Comparison of ENCODE assay signal across 8 mouse cellular contexts in genomic region chr13:9494726-9495125, GRCm38 (mm10).
DNase-seq lines count a peak whose midpoint lies in the region; ATAC-seq and TF ChIP-seq lines count a peak whose summit lies in the region.

No protein-coding gene starts in this region.

- no peak overlapping the region for H3K9ac ChIP-seq in forebrain, postnatal 0 days
- peak overlapping the region; percentile 44 for H3K9ac ChIP-seq in liver, postnatal 0 days (replicated peaks)
- H3K9ac ChIP-seq in neural tube, embryonic 14.5 days (replicated peaks; ENCODE audit: low read depth, low read length): no peak overlapping the region

- H3K9me3 ChIP-seq in erythroblast, embryonic 14.5 days (ENCODE audit: control insufficient read depth, low read length): no peaks in the 10 kb centered on the region
- H3K9me3 ChIP-seq in forebrain, postnatal 0 days (ENCODE audit: low read length): no peaks in the 10 kb centered on the region
- H3K9me3 ChIP-seq in liver, postnatal 0 days (ENCODE audit: low read length): no peaks in the 10 kb centered on the region
- no peaks in the 10 kb centered on the region for H3K9me3 ChIP-seq in neural tube, embryonic 14.5 days (ENCODE audit: control insufficient read depth, low read length)

- no peaks in the 10 kb centered on the region for H3K4me1 ChIP-seq in erythroblast, embryonic 14.5 days (ENCODE audit: control insufficient read depth)
- H3K4me1 ChIP-seq in forebrain, postnatal 0 days (ENCODE audit: insufficient read depth): no peaks in the 10 kb centered on the region
- H3K4me1 ChIP-seq in liver, postnatal 0 days (ENCODE audit: insufficient read depth): no peaks in the 10 kb centered on the region
- H3K4me1 ChIP-seq in neural tube, embryonic 14.5 days (ENCODE audit: control insufficient read depth, insufficient read depth, low read length): no peaks in the 10 kb centered on the region

- no peak for ATAC-seq in erythroblast, adult 5-6 weeks (replicated peaks; ENCODE audit: low FRiP score, poor library complexity, severe bottlenecking)
- ATAC-seq in Patski: peak; percentile 62
- ATAC-seq in forebrain, postnatal 0 days: no peak
- ATAC-seq in liver, postnatal 0 days: peak; percentile 55
- ATAC-seq in neural tube, embryonic 14.5 days (ENCODE audit: low read depth): no peak

- in situ Hi-C loops in Patski (cut with MboI; ENCODE audit: low pct_unique_long_range_greater_than_20kb): no loop called here

- H3K36me3 ChIP-seq in erythroblast, embryonic 14.5 days (ENCODE audit: control insufficient read depth): no peaks in the 10 kb centered on the region
- no peaks in the 10 kb centered on the region for H3K36me3 ChIP-seq in forebrain, postnatal 0 days (ENCODE audit: insufficient read depth)
- H3K36me3 ChIP-seq in liver, postnatal 0 days (replicated peaks; ENCODE audit: insufficient read depth, low read length): no peaks in the 10 kb centered on the region
- no peaks in the 10 kb centered on the region for H3K36me3 ChIP-seq in neural tube, embryonic 14.5 days (ENCODE audit: control insufficient read depth, insufficient read depth, low read length)

- no peak for DNase-seq in Patski (ENCODE audit: low read depth, low spot score)
- DNase-seq in forebrain, postnatal 0 days: no peak
- peak; percentile 41 for DNase-seq in induced T-regulatory cell, adult 2 months (ENCODE audit: low read depth)
- DNase-seq in liver, postnatal 0 days: peak; percentile 22
- DNase-seq in layer of hippocampus, postnatal 14 days (ENCODE audit: low spot score in 2 of 2): no peak

- peak overlapping the region; percentile 37 for H3K4me3 ChIP-seq in erythroblast, embryonic 14.5 days (replicated peaks)
- no peak overlapping the region; the same call in 1 of the 2 replicates for H3K4me3 ChIP-seq in forebrain, postnatal 0 days (ENCODE audit: low read depth, low read length)
- H3K4me3 ChIP-seq in liver, postnatal 0 days (ENCODE audit: low read depth, low read length): peak overlapping the region; percentile 49
- no peak overlapping the region for H3K4me3 ChIP-seq in neural tube, embryonic 14.5 days (ENCODE audit: low read depth, low read length)

- H3K4me2 ChIP-seq in forebrain, postnatal 0 days (ENCODE audit: low read depth): peak overlapping the region; percentile 21; the same call in 1 of the 2 replicates
- peak overlapping the region; percentile 70 for H3K4me2 ChIP-seq in liver, postnatal 0 days (ENCODE audit: low read depth, low read length)
- H3K4me2 ChIP-seq in neural tube, embryonic 14.5 days (ENCODE audit: low read depth, low read length): peak overlapping the region; percentile 30; the same call in 1 of the 2 replicates

- TF ChIP-seq CTCF in Patski (IDR thresholded peaks at IDR 0.05): no peak
- no peak for TF ChIP-seq CTCF in forebrain, postnatal 0 days (IDR thresholded peaks at IDR 0.05; ENCODE audit: low read depth)
- no peak for TF ChIP-seq CTCF in liver, postnatal 0 days (IDR thresholded peaks at IDR 0.05; ENCODE audit: low read depth)

- no peak for TF ChIP-seq EP300 in liver, postnatal 0 days (IDR thresholded peaks at IDR 0.05; ENCODE audit: low read depth)

- H3K27ac ChIP-seq in forebrain, postnatal 0 days (ENCODE audit: low read depth, low read length): no peak overlapping the region
- no peak overlapping the region for H3K27ac ChIP-seq in liver, postnatal 0 days (ENCODE audit: low read depth)
- H3K27ac ChIP-seq in neural tube, embryonic 14.5 days (ENCODE audit: low read depth, low read length): no peak overlapping the region

- peaks cover 8% of the 10 kb centered on the region for H3K27me3 ChIP-seq in erythroblast, embryonic 14.5 days (ENCODE audit: control insufficient read depth)
- H3K27me3 ChIP-seq in Patski: no peaks in the 10 kb centered on the region
- no peaks in the 10 kb centered on the region for H3K27me3 ChIP-seq in forebrain, postnatal 0 days (ENCODE audit: insufficient read depth, low read length)
- H3K27me3 ChIP-seq in liver, postnatal 0 days (ENCODE audit: insufficient read depth, low read length): no peaks in the 10 kb centered on the region
- no peaks in the 10 kb centered on the region for H3K27me3 ChIP-seq in neural tube, embryonic 14.5 days (ENCODE audit: control insufficient read depth, insufficient read depth, low read length)

- 71% methylated on average over 21 of the region's 21 CpGs for WGBS in forebrain, postnatal 0 days
- WGBS in liver, postnatal 0 days (ENCODE audit: insufficient replicate concordance): 54% methylated on average over 21 of the region's 21 CpGs
- WGBS in neural tube, embryonic 14.5 days: 74% methylated on average over 21 of the region's 21 CpGs

- CTCF ChIA-PET in Patski (lab: Charles Lee): interaction anchor here (1.0 to 2.2 kb wide), 2 partner anchors 12 to 33 kb away, joined by 3 to 10 read pairs; no protein-coding TSS in a partner anchor

- POLR2A ChIA-PET in Patski (lab: Charles Lee): no interaction called here

Comparison
In these comparisons a context has a peak if more than half of its experiments do, and no peak if none do; other contexts are left out.
1. H3K4me3 ChIP-seq: peak in erythroblast, embryonic 14.5 days (single experiment) and liver, postnatal 0 days (single experiment); none in forebrain, postnatal 0 days (single experiment) and neural tube, embryonic 14.5 days (single experiment).
2. ATAC-seq: peak in Patski (single experiment) and liver, postnatal 0 days (single experiment); none in erythroblast, adult 5-6 weeks (single experiment), forebrain, postnatal 0 days (single experiment) and neural tube, embryonic 14.5 days (single experiment).
3. DNase-seq: peak in induced T-regulatory cell, adult 2 months (single experiment) and liver, postnatal 0 days (single experiment); none in Patski (single experiment), forebrain, postnatal 0 days (single experiment) and layer of hippocampus, postnatal 14 days (0 of 2).
4. Peak in every context shown above with its lines, with median percentiles within 50 percentile points of each other: H3K4me2 ChIP-seq.